9 mouse cellular contexts compared by ENCODE assay signal in the genomic region with DNA sequence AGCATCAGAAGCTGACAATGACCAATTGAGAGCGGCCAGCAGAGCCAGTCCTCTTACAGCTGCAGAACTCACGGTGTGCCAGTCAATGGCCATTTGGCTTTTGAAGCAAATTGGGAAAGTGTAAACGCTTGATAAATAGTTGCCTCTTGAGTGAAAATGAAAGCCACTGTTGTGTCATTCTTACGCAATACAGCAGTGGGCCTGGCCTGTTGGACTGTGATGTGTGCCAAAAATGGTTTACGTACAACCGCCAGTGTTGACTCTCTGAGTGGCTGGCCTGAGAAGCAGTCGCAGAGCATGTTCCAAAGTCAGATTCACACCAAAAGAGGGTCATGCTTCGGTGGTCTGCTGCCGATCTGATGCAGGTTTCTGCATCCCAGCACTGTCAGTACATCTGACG. TPM values are rescaled to one million over a fixed set of nuclear protein-coding genes. Genes with fewer than 3 reads are reported as not detected.
DNase-seq lines count a peak whose midpoint lies in the region; ATAC-seq and TF ChIP-seq lines count a peak whose summit lies in the region.
"Had no signal": no experiment of that assay in that cellular context is flagged by ENCODE, and none has a peak within 500 bp of the region (broad histone marks: within the 10 kb centered on the region; RNA-seq: fewer than 3 reads in every experiment).

No protein-coding gene starts in this region.

- H3K27me3 ChIP-seq in kidney, embryonic 15.5 days, result no peaks in the 10 kb centered on the region
- H3K27me3 ChIP-seq in liver, postnatal 0 days (ENCODE audit: insufficient read depth, low read length), result no peaks in the 10 kb centered on the region
- H3K27me3 ChIP-seq in stomach, postnatal 0 days (ENCODE audit: control insufficient read depth, insufficient read depth, low read length), result no peaks in the 10 kb centered on the region

- H3K9me3 ChIP-seq in kidney, embryonic 15.5 days (replicated peaks), result no peaks in the 10 kb centered on the region
- no peaks in the 10 kb centered on the region for H3K9me3 ChIP-seq in liver, postnatal 0 days (ENCODE audit: low read length)
- no peaks in the 10 kb centered on the region for H3K9me3 ChIP-seq in stomach, postnatal 0 days (ENCODE audit: control insufficient read depth, low read length)

- no peak overlapping the region for H3K4me3 ChIP-seq in kidney, embryonic 15.5 days (replicated peaks)
- 0 out of 2 replicates have a peak overlapping the region, but pooled peaks have one; percentile 13 for H3K4me3 ChIP-seq in liver, postnatal 0 days (ENCODE audit: low read depth, low read length)
- H3K4me3 ChIP-seq in stomach, postnatal 0 days (ENCODE audit: low read depth, low read length), result no peak overlapping the region

- 83% methylated on average over 10 of the region's 10 CpGs for WGBS in kidney, embryonic 15.5 days
- WGBS in liver, postnatal 0 days (ENCODE audit: insufficient replicate concordance), result 60% methylated on average over 10 of the region's 10 CpGs
- 60% methylated on average over 10 of the region's 10 CpGs for WGBS in stomach, postnatal 0 days

- H3K36me3 ChIP-seq in kidney, embryonic 15.5 days, result 0 out of 2 replicates have a peak, but pooled peaks cover 4% of the 10 kb centered on the region
- no peaks in the 10 kb centered on the region for H3K36me3 ChIP-seq in liver, postnatal 0 days (replicated peaks; ENCODE audit: insufficient read depth, low read length)
- no peaks in the 10 kb centered on the region for H3K36me3 ChIP-seq in stomach, postnatal 0 days (ENCODE audit: control insufficient read depth, insufficient read depth, low read length)

- no peak overlapping the region for H3K9ac ChIP-seq in kidney, embryonic 15.5 days
- H3K9ac ChIP-seq in liver, postnatal 0 days (replicated peaks), result no peak overlapping the region
- H3K9ac ChIP-seq in stomach, postnatal 0 days (ENCODE audit: low read length), result no peak overlapping the region

- peaks cover 3% of the 10 kb centered on the region; the same call in 1 of the 2 replicates for H3K4me1 ChIP-seq in kidney, embryonic 15.5 days
- peaks cover 66% of the 10 kb centered on the region for H3K4me1 ChIP-seq in liver, postnatal 0 days (ENCODE audit: insufficient read depth)
- peaks cover 2% of the 10 kb centered on the region for H3K4me1 ChIP-seq in stomach, postnatal 0 days (replicated peaks; ENCODE audit: control insufficient read depth, insufficient read depth)

- ATAC-seq in kidney, embryonic 15.5 days (replicated peaks; ENCODE audit: low FRiP score), result no peak
- ATAC-seq in liver, postnatal 0 days, result peak; percentile 64
- ATAC-seq in stomach, postnatal 0 days (ENCODE audit: low FRiP score, low TSS enrichment), result 0 out of 2 replicates have a peak, but pooled peaks have one; percentile 57

- peak; percentile 48 for DNase-seq in adrenal gland, postnatal 10 days
- no peak for DNase-seq in adrenal gland, postnatal 36 days
- DNase-seq in kidney, postnatal 25 days, result peak; percentile 33 to 72
- peak; percentile 67 for DNase-seq in liver, postnatal 0 days
- DNase-seq in stomach, postnatal 0 days (ENCODE audit: low spot score), result no peak
- no peak for DNase-seq in spleen, adult 18-20 months
- DNase-seq in left cerebral cortex, adult 11 months (ENCODE audit: low spot score), result no peak

- no peak overlapping the region for H3K4me2 ChIP-seq in kidney, embryonic 15.5 days
- peak overlapping the region; percentile 44; the same call in 1 of the 2 replicates for H3K4me2 ChIP-seq in liver, postnatal 0 days (ENCODE audit: low read depth, low read length)
- H3K4me2 ChIP-seq in stomach, postnatal 0 days (replicated peaks; ENCODE audit: low read depth), result no peak overlapping the region
- H3K4me2 ChIP-seq: midbrain, embryonic 11.5 days had no signal

- H3K27ac ChIP-seq in kidney, embryonic 15.5 days, result no peak overlapping the region
- peak overlapping the region; percentile 72 for H3K27ac ChIP-seq in liver, postnatal 0 days (ENCODE audit: low read depth)
- H3K27ac ChIP-seq in stomach, postnatal 0 days (replicated peaks), result no peak overlapping the region

- TF ChIP-seq CTCF in liver, postnatal 0 days (IDR thresholded peaks at IDR 0.05; ENCODE audit: low read depth), result no peak
- no peak for TF ChIP-seq CTCF in stomach, postnatal 0 days (IDR thresholded peaks at IDR 0.05; ENCODE audit: low read depth)

- peak; percentile 23; the same call in 1 of the 2 replicates for TF ChIP-seq EP300 in liver, postnatal 0 days (IDR thresholded peaks at IDR 0.05; ENCODE audit: low read depth)
- no peak for TF ChIP-seq EP300 in stomach, postnatal 0 days (optimal IDR thresholded peaks at IDR 0.05)

RNA-seq across cellular contexts. Expression of gene Cdk8, which starts 17.7 kb away (rescaled TPM):
- total RNA-seq in adrenal gland, postnatal 10 days (2021), result 10 to 100 TPM; 48.6 to 62.1 TPM
- 10 to 100 TPM; 43.0 to 78.1 TPM for total RNA-seq in adrenal gland, postnatal 36 days (2021)
- polyA plus RNA-seq in kidney, embryonic 15.5 days (2015; fragmentation: Nextera tagmentation; extraction: Ambion mirVana), result 19.0 and 19.4 TPM in 2 replicates
- polyA plus RNA-seq in liver, postnatal 0 days (2015; fragmentation: Nextera tagmentation; extraction: Ambion mirVana), result 11.4 and 12.0 TPM in 2 replicates
- 12.2 and 12.6 TPM in 2 replicates for polyA plus RNA-seq in stomach, postnatal 0 days (2015; fragmentation: Nextera tagmentation; extraction: Ambion mirVana)

RNA-seq across cellular contexts. Expression of gene Rnf6, which starts 27.4 kb away (rescaled TPM):
- total RNA-seq in adrenal gland, postnatal 10 days (2021), result 10 to 100 TPM; 48.6 to 49.4 TPM
- 10 to 100 TPM; 49.3 to 60.3 TPM for total RNA-seq in adrenal gland, postnatal 36 days (2021)
- polyA plus RNA-seq in kidney, embryonic 15.5 days (2015; fragmentation: Nextera tagmentation; extraction: Ambion mirVana), result 55.2 and 57.1 TPM in 2 replicates
- polyA plus RNA-seq in liver, postnatal 0 days (2015; fragmentation: Nextera tagmentation; extraction: Ambion mirVana), result 21.4 and 21.9 TPM in 2 replicates
- polyA plus RNA-seq in stomach, postnatal 0 days (2015; fragmentation: Nextera tagmentation; extraction: Ambion mirVana), result 35.9 and 38.3 TPM in 2 replicates

Comparison
In these comparisons a context has a peak if more than half of its experiments do, and no peak if none do; other contexts are left out.
1. DNase-seq: peak in adrenal gland, postnatal 10 days (single experiment), kidney, postnatal 25 days (2 of 2) and liver, postnatal 0 days (single experiment); none in adrenal gland, postnatal 36 days (0 of 2), stomach, postnatal 0 days (single experiment), spleen, adult 18-20 months (0 of 2) and left cerebral cortex, adult 11 months (single experiment).